Mouse (Mus musculus) hematopoietic stem cell, adult 5-6 weeks (primary cell): ENCODE data around the gene Sh3pxd2a. TPM values are rescaled to one million over a fixed set of nuclear protein-coding genes. Genes with fewer than 3 reads are reported as not detected.

Experiments used
- total RNA-seq: library from RNA; stranded (forward); fragments of 172-1452, 232-1000 nt; gene quantifications from 2 replicates; pipeline ENCODE4 v1.2.3, GENCODE M21; 2017

The Sh3pxd2a gene
- total RNA-seq, 1 experiment from 2014 or later: 4.2 TPM

Other genes with a start within 250 kb of the Sh3pxd2a start
- gene Stn1, start 73.1 kb upstream of the Sh3pxd2a start, total RNA-seq: 17.1 and 19.8 TPM in 2 replicates
- gene Slk, start 115.3 kb upstream of the Sh3pxd2a start, total RNA-seq: 170 and 191 TPM in 2 replicates
- not detected in 2 replicates for gene Col17a1, start 227.7 kb upstream of the Sh3pxd2a start, total RNA-seq